8 mouse cellular contexts compared by ENCODE assay signal in genomic region chrX:145505457-145506201, GRCm38 (mm10). TPM values are rescaled to one million over a fixed set of nuclear protein-coding genes. Genes with fewer than 3 reads are reported as not detected.
DNase-seq lines count a peak whose midpoint lies in the region; ATAC-seq and TF ChIP-seq lines count a peak whose summit lies in the region.

No protein-coding gene starts in this region.

- H3K9ac ChIP-seq in forebrain, embryonic 15.5 days (replicated peaks) = peak overlapping the region; percentile 55
- no peak overlapping the region for H3K9ac ChIP-seq in neural tube, embryonic 15.5 days (replicated peaks)

- H3K27ac ChIP-seq in forebrain, embryonic 15.5 days (replicated peaks) = 0 out of 2 replicates have a peak overlapping the region, but pooled peaks have one; percentile 40
- peak overlapping the region; percentile 41 for H3K27ac ChIP-seq in neural tube, embryonic 15.5 days (replicated peaks)

- intact Hi-C loops in heart, postnatal 25 days (cut with DNase I) = no loop called here

- 0 out of 2 replicates have a peak, but pooled peaks cover 7% of the 10 kb centered on the region for H3K4me1 ChIP-seq in forebrain, embryonic 15.5 days
- H3K4me1 ChIP-seq in lung, adult 2 months (ENCODE audit: control insufficient read depth, insufficient read depth, low read length) = no peaks in the 10 kb centered on the region; the same call in 1 of the 2 replicates
- no peaks in the 10 kb centered on the region for H3K4me1 ChIP-seq in neural tube, embryonic 15.5 days

- no peak for TF ChIP-seq POLR2A in lung, adult 2 months (IDR thresholded peaks at IDR 0.05; ENCODE audit: borderline replicate concordance, extremely low read depth, low read depth, low read length)

- 20% methylated on average over 14 of the region's 14 CpGs for WGBS in forebrain, embryonic 15.5 days
- WGBS in lung, adult 2 months = 17% methylated on average over 14 of the region's 14 CpGs
- 19% methylated on average over 14 of the region's 14 CpGs for WGBS in neural tube, embryonic 15.5 days

- peak; percentile 95 for ATAC-seq in forebrain, embryonic 15.5 days (replicated peaks)
- peak; percentile 94 for ATAC-seq in neural tube, embryonic 15.5 days (ENCODE audit: low FRiP score)

- H3K27me3 ChIP-seq in forebrain, embryonic 15.5 days = no peaks in the 10 kb centered on the region
- H3K27me3 ChIP-seq in neural tube, embryonic 15.5 days (replicated peaks) = no peaks in the 10 kb centered on the region

- peak overlapping the region; percentile 54 for H3K4me3 ChIP-seq in forebrain, embryonic 15.5 days
- H3K4me3 ChIP-seq in lung, adult 2 months (replicated peaks; ENCODE audit: extremely low read depth, low read depth, low read length) = peak overlapping the region; percentile 98
- H3K4me3 ChIP-seq in neural tube, embryonic 15.5 days (replicated peaks) = peak overlapping the region; percentile 51

- H3K36me3 ChIP-seq in forebrain, embryonic 15.5 days = no peaks in the 10 kb centered on the region
- no peaks in the 10 kb centered on the region for H3K36me3 ChIP-seq in neural tube, embryonic 15.5 days

- peak; percentile 44 for DNase-seq in MEL-GATA-1-ER (ENCODE audit: extremely low read depth, low read depth)
- peak; percentile 63 for DNase-seq in cerebellum, adult 11-12 months
- DNase-seq in heart, postnatal 25 days (ENCODE audit: low spot score) = peak; percentile 63
- peak; percentile 25 to 70 for DNase-seq in layer of hippocampus, adult 18-20 months (ENCODE audit: low spot score in 2 of 2)
- DNase-seq in lung, adult 2 months = peak; percentile 50
- peak; percentile 77 for DNase-seq in testis, postnatal 14 days (ENCODE audit: low spot score)

- peak overlapping the region; percentile 56 for H3K4me2 ChIP-seq in forebrain, embryonic 15.5 days (replicated peaks)
- peak overlapping the region; percentile 71 for H3K4me2 ChIP-seq in neural tube, embryonic 15.5 days

- H3K9me3 ChIP-seq in forebrain, embryonic 15.5 days = no peaks in the 10 kb centered on the region
- no peaks in the 10 kb centered on the region for H3K9me3 ChIP-seq in neural tube, embryonic 15.5 days (replicated peaks)

- TF ChIP-seq CTCF in lung, adult 2 months (IDR thresholded peaks at IDR 0.05; ENCODE audit: insufficient read depth, low read length) = no peak

RNA-seq across cellular contexts. Expression of gene Amot, which starts 0.6 kb away (rescaled TPM):
- 8.4 and 10.3 TPM in 2 replicates for polyA plus RNA-seq in forebrain, embryonic 15.5 days (2015; fragmentation: Nextera tagmentation; extraction: Ambion mirVana)
- total RNA-seq in heart, postnatal 25 days (2021) = 1 to 10 TPM; 4.9 to 6.2 TPM
- total RNA-seq in layer of hippocampus, adult 18-20 months (2021) = 10 to 100 TPM; 26.2 to 28.8 TPM
- 7.6 and 11.0 TPM in 2 replicates for polyA plus RNA-seq in lung, adult 2 months (2012; rRNA removed)
- polyA plus RNA-seq in neural tube, embryonic 15.5 days (2015; fragmentation: Nextera tagmentation; extraction: Ambion mirVana) = 9.1 and 12.0 TPM in 2 replicates

Comparison
In these comparisons a context has a peak if more than half of its experiments do, and no peak if none do; other contexts are left out.
1. Peak in every context shown above with its lines: DNase-seq, ATAC-seq, H3K4me3 ChIP-seq and H3K27ac ChIP-seq.